Mouse (Mus musculus) gastrocnemius, adult 2 months (tissue): ENCODE data around the gene Ikzf2. TPM values are rescaled to one million over a fixed set of nuclear protein-coding genes. Genes with fewer than 3 reads are reported as not detected.
A peak's percentile ranks its signal among the peaks of the same experiment; 100 is the strongest.

ENCODE experiments used
- DNase-seq: peaks from one replicate; pipeline ENCODE4 v3.0.0; 2022
- H3K27ac ChIP-seq: fragments of 200-600 bp; 2 replicates; pipeline ENCODE4 v1.8.1; 2022; ENCODE audit warnings: mild to moderate bottlenecking
- H3K4me3 ChIP-seq: fragments of 200-600 bp; 2 replicates; pipeline ENCODE4 v1.8.1; 2022; ENCODE audit warnings: mild to moderate bottlenecking, moderate library complexity
- CTCF ChIP-seq: fragments of 200-600 bp; IDR thresholded peaks from 2 replicates; pipeline ENCODE4 v1.8.1; 2022; ENCODE audit warnings: antibody characterized with exemption, mild to moderate bottlenecking, moderate library complexity
- intact Hi-C: fragments of 180-260 bp; cut with DNase I; formaldehyde crosslinking; loops from one replicate; pipeline ENCODE4 v1.15.1; 2025
- long read RNA-seq, 2 experiments: library from polyadenylated mRNA; stranded (forward); transcript quantifications; one replicate each; pipeline ENCODE4 v2.0.0; 2021
- total RNA-seq, 2 experiments: library from RNA; stranded (reverse); gene quantifications; 2 replicates each; pipeline ENCODE4 v1.2.3; 2021

Ikzf2 gene
- total RNA-seq, result 10 to 100 TPM; 15.0 to 24.4 TPM
- long read RNA-seq, experiment 1, partial matches to known transcripts, result 0 of 5 reads
- long read RNA-seq, experiment 1, other reads (novel, unspliced or antisense), result 5 of 5 reads
- long read RNA-seq, experiment 2, partial matches to known transcripts, result 0 of 9 reads
- long read RNA-seq, experiment 2, other reads (novel, unspliced or antisense), result 8 of 9 reads

GRCm38 (mm10) chr1:69687076-69687991, at the start of gene Ikzf2:
TSS of gene Ikzf2 (minus strand) at chr1:69687245.
- Histone ChIP-seq H3K27ac (peak within 1 kb of the TSS; percentile 99), H3K4me3 (peak within 1 kb of the TSS; percentile 94)
- intact Hi-C loops, result loop anchor here (5.0 kb wide), 3 partner anchors 45 to 445 kb away; no protein-coding TSS in a partner anchor
- peak; percentile 90 for DNase-seq
- TF ChIP-seq CTCF, result no peak

GRCm38 (mm10) chr1:69729729-69730128, 42.7 kb upstream of the Ikzf2 start:
- Histone ChIP-seq H3K27ac (no peak overlapping the region), H3K4me3 (no peak overlapping the region)
- no peak for DNase-seq
- intact Hi-C loops, result no loop called here
- TF ChIP-seq CTCF, result no peak

GRCm38 (mm10) chr1:69729031-69729679, 42.1 kb upstream of the Ikzf2 start:
- intact Hi-C loops, result no loop called here
- Histone ChIP-seq H3K27ac (no peak overlapping the region), H3K4me3 (no peak overlapping the region)
- no peak for TF ChIP-seq CTCF
- no peak for DNase-seq

- Histone ChIP-seq H3K27ac (no peak overlapping the region), H3K4me3 (no peak overlapping the region)
- no peak for DNase-seq
- intact Hi-C loops, result no loop called here
- TF ChIP-seq CTCF, result no peak
Observed at GRCm38 (mm10) chr1:69727968-69728367, 40.9 kb upstream of the Ikzf2 start.

- H3K4me3 ChIP-seq, result no peak overlapping the region
- no peak overlapping the region for H3K27ac ChIP-seq
- no peak for DNase-seq
- intact Hi-C loops, result no loop called here
- TF ChIP-seq CTCF, result no peak
Observed at GRCm38 (mm10) chr1:69717107-69717506, 30.1 kb upstream of the Ikzf2 start.

GRCm38 (mm10) chr1:69708571-69708970, 21.5 kb upstream of the Ikzf2 start:
- TF ChIP-seq CTCF, result no peak
- no peak overlapping the region for H3K27ac ChIP-seq
- no peak for DNase-seq
- intact Hi-C loops, result no loop called here
- no peak overlapping the region for H3K4me3 ChIP-seq

- no peak for TF ChIP-seq CTCF
- H3K4me3 ChIP-seq, result no peak overlapping the region
- H3K27ac ChIP-seq, result no peak overlapping the region
- no peak for DNase-seq
- intact Hi-C loops, result no loop called here
Observed at GRCm38 (mm10) chr1:69703506-69704156, 16.6 kb upstream of the Ikzf2 start.

GRCm38 (mm10) chr1:69691946-69692345, 4.9 kb upstream of the Ikzf2 start:
- Histone ChIP-seq H3K4me3 (no peak overlapping the region), H3K27ac (no peak overlapping the region)
- intact Hi-C loops, result no loop called here
- no peak for TF ChIP-seq CTCF
- no peak for DNase-seq

GRCm38 (mm10) chr1:69688961-69689360, 1.9 kb upstream of the Ikzf2 start:
- Histone ChIP-seq H3K27ac (peak overlapping the region; percentile 99), H3K4me3 (peak overlapping the region; percentile 94)
- intact Hi-C loops, result loop anchor here (1.0 to 5.0 kb wide), 4 partner anchors 47 to 447 kb away; no protein-coding TSS in a partner anchor
- DNase-seq, result peak; percentile 59
- peak; percentile 89 for TF ChIP-seq CTCF

GRCm38 (mm10) chr1:69688118-69688517, 1.1 kb upstream of the Ikzf2 start:
- DNase-seq, result no peak
- intact Hi-C loops, result loop anchor here (5.0 kb wide), 3 partner anchors 46 to 446 kb away; no protein-coding TSS in a partner anchor
- peak overlapping the region; percentile 94 for H3K4me3 ChIP-seq
- peak overlapping the region; percentile 99 for H3K27ac ChIP-seq
- TF ChIP-seq CTCF, result no peak

GRCm38 (mm10) chr1:69686741-69687075, 337 bp downstream of the Ikzf2 start:
- no peak for TF ChIP-seq CTCF
- intact Hi-C loops, result loop anchor here (5.0 kb wide), 3 partner anchors 44 to 444 kb away; no protein-coding TSS in a partner anchor
- peak overlapping the region; percentile 91 for H3K27ac ChIP-seq
- peak overlapping the region; percentile 94 for H3K4me3 ChIP-seq
- no peak for DNase-seq

GRCm38 (mm10) chr1:69685890-69686490, 1.1 kb downstream of the Ikzf2 start:
- peak overlapping the region; percentile 91 for H3K27ac ChIP-seq
- no peak for TF ChIP-seq CTCF
- H3K4me3 ChIP-seq, result peak overlapping the region; percentile 94
- no peak for DNase-seq
- intact Hi-C loops, result loop anchor here (5.0 kb wide), 3 partner anchors 44 to 444 kb away; no protein-coding TSS in a partner anchor
